ENCODE assay signal across 10 mouse cellular contexts in genomic region chr11:107506260-107506659, GRCm38 (mm10). TPM values are rescaled to one million over a fixed set of nuclear protein-coding genes. Genes with fewer than 3 reads are reported as not detected.
DNase-seq lines count a peak whose midpoint lies in the region; ATAC-seq and TF ChIP-seq lines count a peak whose summit lies in the region.
"Had no signal": no experiment of that assay in that cellular context is flagged by ENCODE, and none has a peak within 500 bp of the region (broad histone marks: within the 10 kb centered on the region; RNA-seq: fewer than 3 reads in every experiment).

No protein-coding gene starts in this region.

- H3K9ac ChIP-seq in liver, adult 2 months (ENCODE audit: low read depth, low read length), result no peak overlapping the region
- H3K9ac ChIP-seq in liver, embryonic 11.5 days (ENCODE audit: low read depth, low read length), result no peak overlapping the region
- H3K9ac ChIP-seq in midbrain, embryonic 11.5 days (ENCODE audit: low read length), result no peak overlapping the region
- H3K9ac ChIP-seq: liver, embryonic 15.5 days had no signal

- intact Hi-C loops in gastrocnemius, postnatal 14 days (cut with DNase I; ENCODE audit: low total_unique reads), result no loop called here

- TF ChIP-seq CTCF in liver, adult 2 months (IDR thresholded peaks at IDR 0.05; ENCODE audit: low read depth, low read length), result peak; percentile 30; the same call in 1 of the 2 replicates

- no peaks in the 10 kb centered on the region for H3K79me2 ChIP-seq in liver, adult 2 months (ENCODE audit: control insufficient read depth, insufficient read depth, low read length)

- no peaks in the 10 kb centered on the region for H3K27me3 ChIP-seq in liver, adult 2 months (ENCODE audit: control insufficient read depth, insufficient read depth, low read length)
- H3K27me3 ChIP-seq in liver, embryonic 11.5 days (replicated peaks; ENCODE audit: control insufficient read depth, insufficient read depth, low read length), result no peaks in the 10 kb centered on the region
- H3K27me3 ChIP-seq in midbrain, embryonic 11.5 days (ENCODE audit: control insufficient read depth, insufficient read depth, low read length), result no peaks in the 10 kb centered on the region

- ATAC-seq in liver, embryonic 11.5 days (replicated peaks; ENCODE audit: low FRiP score), result no peak
- peak; percentile 34 to 70; a peak in 1 of 4 replicates for ATAC-seq in hematopoietic stem cell, adult 5-6 weeks (replicated peaks in 1 of 2; ENCODE audit: insufficient read depth in 1 of 2, low FRiP score in 2 of 2, low TSS enrichment in 1 of 2, low read depth in 1 of 2, poor library complexity in 2 of 2, severe bottlenecking in 2 of 2)
- no peak for ATAC-seq in midbrain, embryonic 11.5 days (ENCODE audit: low FRiP score)

- peak; percentile 27 for DNase-seq in adrenal gland, postnatal 14 days
- no peak for DNase-seq in adrenal gland, postnatal 4 days (ENCODE audit: low spot score in 2 of 2)
- no peak for DNase-seq in liver, adult 2 months (ENCODE audit: extremely low read depth, low read depth, low spot score)
- no peak for DNase-seq in liver, embryonic 11.5 days (ENCODE audit: low spot score)
- peak; percentile 51 for DNase-seq in thymus, postnatal 25 days
- DNase-seq in gastrocnemius, postnatal 14 days, result no peak
- DNase-seq in midbrain, embryonic 11.5 days (ENCODE audit: low spot score, missing footprints), result no peak
- DNase-seq: gastrocnemius, postnatal 10 days had no signal

- no peaks in the 10 kb centered on the region for H3K36me3 ChIP-seq in liver, adult 2 months (ENCODE audit: control insufficient read depth, insufficient read depth, low read length)
- no peaks in the 10 kb centered on the region; the same call in 1 of the 2 replicates for H3K36me3 ChIP-seq in liver, embryonic 11.5 days (ENCODE audit: control insufficient read depth, insufficient read depth, low read length)
- no peaks in the 10 kb centered on the region for H3K36me3 ChIP-seq in midbrain, embryonic 11.5 days (ENCODE audit: control insufficient read depth, insufficient read depth, low read length)
- H3K36me3 ChIP-seq: liver, embryonic 15.5 days had no signal

- H3K4me3 ChIP-seq in liver, adult 2 months (ENCODE audit: insufficient read depth, low read depth, low read length), result no peak overlapping the region
- H3K4me3 ChIP-seq in liver, embryonic 11.5 days (ENCODE audit: low read depth, low read length), result no peak overlapping the region
- H3K4me3 ChIP-seq in midbrain, embryonic 11.5 days (ENCODE audit: low read depth, low read length), result no peak overlapping the region
- H3K4me3 ChIP-seq: liver, embryonic 15.5 days had no signal

- no peaks in the 10 kb centered on the region for H3K9me3 ChIP-seq in liver, embryonic 11.5 days (ENCODE audit: control insufficient read depth, low read length)
- H3K9me3 ChIP-seq in midbrain, embryonic 11.5 days (ENCODE audit: control insufficient read depth, low read length), result no peaks in the 10 kb centered on the region
- H3K9me3 ChIP-seq: liver, embryonic 15.5 days had no signal

- no peak overlapping the region for H3K27ac ChIP-seq in liver, adult 2 months (replicated peaks; ENCODE audit: insufficient read depth, low read depth, low read length)
- no peak overlapping the region for H3K27ac ChIP-seq in liver, embryonic 11.5 days (ENCODE audit: low read depth, low read length)
- no peak overlapping the region for H3K27ac ChIP-seq in midbrain, embryonic 11.5 days (ENCODE audit: low read depth, low read length)
- H3K27ac ChIP-seq: liver, embryonic 15.5 days had no signal

- WGBS in liver, adult 2 months, result 73% methylated on average over 1 of the region's 1 CpGs
- 56% methylated on average over 1 of the region's 1 CpGs for WGBS in liver, embryonic 11.5 days
- 57% methylated on average over 1 of the region's 1 CpGs for WGBS in midbrain, embryonic 11.5 days

- H3K4me2 ChIP-seq in liver, embryonic 11.5 days, result no peak overlapping the region
- H3K4me2 ChIP-seq in midbrain, embryonic 11.5 days, result no peak overlapping the region
- H3K4me2 ChIP-seq: liver, embryonic 15.5 days had no signal

- no peaks in the 10 kb centered on the region for H3K4me1 ChIP-seq in liver, adult 2 months (ENCODE audit: control insufficient read depth, insufficient read depth, low read length)
- H3K4me1 ChIP-seq in liver, embryonic 11.5 days (replicated peaks; ENCODE audit: control insufficient read depth, insufficient read depth, low read length), result peaks cover 14% of the 10 kb centered on the region
- H3K4me1 ChIP-seq in midbrain, embryonic 11.5 days (ENCODE audit: control insufficient read depth, insufficient read depth, low read length), result peaks cover 3% of the 10 kb centered on the region; the same call in 1 of the 2 replicates

- TF ChIP-seq POLR2A in liver, adult 2 months (IDR thresholded peaks at IDR 0.05; ENCODE audit: extremely low read depth, insufficient read depth, low read length), result no peak

RNA-seq across cellular contexts. Expression of gene Psmd12, which starts 27.0 kb away (rescaled TPM):
- 87.1 and 95.0 TPM in 2 replicates for total RNA-seq in adrenal gland, postnatal 14 days (2021)
- 10 to 100 TPM; 82.7 to 89.0 TPM for total RNA-seq in adrenal gland, postnatal 4 days (2021)
- total RNA-seq in liver, adult 2 months (2014; rRNA removed), result 53.5 and 54.7 TPM in 2 replicates
- polyA plus RNA-seq in liver, adult 2 months (2012; rRNA removed), result 14.5 and 15.9 TPM in 2 replicates
- 222 and 237 TPM in 2 replicates for polyA plus RNA-seq in liver, embryonic 11.5 days (2014; fragmentation: Nextera tagmentation; extraction: Ambion mirVana)
- total RNA-seq in hematopoietic stem cell, adult 5-6 weeks (2017), result 97.2 and 133 TPM in 2 replicates
- 100 to 1,000 TPM; 105 to 106 TPM for total RNA-seq in gastrocnemius, postnatal 14 days (2021)
- 232 and 254 TPM in 2 replicates for polyA plus RNA-seq in midbrain, embryonic 11.5 days (2014; fragmentation: Nextera tagmentation; extraction: Ambion mirVana)

RNA-seq across cellular contexts. Expression of gene Pitpnc1, which starts 35.8 kb away (rescaled TPM):
- 25.8 and 34.1 TPM in 2 replicates for total RNA-seq in adrenal gland, postnatal 14 days (2021)
- 10 to 100 TPM; 23.2 to 24.7 TPM for total RNA-seq in adrenal gland, postnatal 4 days (2021)
- total RNA-seq in liver, adult 2 months (2014; rRNA removed), result 9.4 and 10.5 TPM in 2 replicates
- 3.5 and 4.1 TPM in 2 replicates for polyA plus RNA-seq in liver, adult 2 months (2012; rRNA removed)
- 19.2 and 19.4 TPM in 2 replicates for polyA plus RNA-seq in liver, embryonic 11.5 days (2014; fragmentation: Nextera tagmentation; extraction: Ambion mirVana)
- total RNA-seq in hematopoietic stem cell, adult 5-6 weeks (2017), result 36.6 and 39.9 TPM in 2 replicates
- total RNA-seq in gastrocnemius, postnatal 14 days (2021), result 10 to 100 TPM; 57.4 to 66.8 TPM
- polyA plus RNA-seq in midbrain, embryonic 11.5 days (2014; fragmentation: Nextera tagmentation; extraction: Ambion mirVana), result 29.9 and 32.1 TPM in 2 replicates

RNA-seq across cellular contexts. Expression of gene Helz, which starts 41.5 kb away (rescaled TPM):
- total RNA-seq in adrenal gland, postnatal 14 days (2021), result 30.1 and 30.3 TPM in 2 replicates
- 10 to 100 TPM; 35.5 to 37.1 TPM for total RNA-seq in adrenal gland, postnatal 4 days (2021)
- 6.4 and 7.8 TPM in 2 replicates for total RNA-seq in liver, adult 2 months (2014; rRNA removed)
- polyA plus RNA-seq in liver, adult 2 months (2012; rRNA removed), result 5.3 and 6.5 TPM in 2 replicates
- 19.9 TPM in 2 replicates for polyA plus RNA-seq in liver, embryonic 11.5 days (2014; fragmentation: Nextera tagmentation; extraction: Ambion mirVana)
- total RNA-seq in hematopoietic stem cell, adult 5-6 weeks (2017), result 21.6 and 35.1 TPM in 2 replicates
- total RNA-seq in gastrocnemius, postnatal 14 days (2021), result 10 to 100 TPM; 14.0 to 17.3 TPM
- 18.1 and 18.3 TPM in 2 replicates for polyA plus RNA-seq in midbrain, embryonic 11.5 days (2014; fragmentation: Nextera tagmentation; extraction: Ambion mirVana)

Comparison
In these comparisons a context has a peak if more than half of its experiments do, and no peak if none do; other contexts are left out.
1. DNase-seq: peak in adrenal gland, postnatal 14 days (single experiment) and thymus, postnatal 25 days (single experiment); none in adrenal gland, postnatal 4 days (0 of 2), liver, adult 2 months (single experiment), liver, embryonic 11.5 days (single experiment), gastrocnemius, postnatal 14 days (single experiment) and midbrain, embryonic 11.5 days (single experiment).
2. ATAC-seq: peak in hematopoietic stem cell, adult 5-6 weeks (2 of 2); none in liver, embryonic 11.5 days (single experiment) and midbrain, embryonic 11.5 days (single experiment).